Mouse (Mus musculus): ENCODE measurements around the gene Palld. TPM values are rescaled to one million over a fixed set of nuclear protein-coding genes. Genes with fewer than 3 reads are reported as not detected.

Palld gene
- total RNA-seq, 2 experiments from 2014 or later, result 211 to 235 TPM

GRCm38 (mm10) chr8:61611077-61611476 lies 291.4 kb downstream of the Palld start:
- intact Hi-C loops (cut with DNase I), result no loop called here
- no peak for DNase-seq

- DNase-seq, result peak; percentile 56 to 60
- intact Hi-C loops (cut with DNase I), result no loop called here
These were observed 291.9 kb downstream of the Palld start for GRCm38 (mm10) chr8:61610546-61610945.

- intact Hi-C loops (cut with DNase I), result no loop called here
These were observed 295.1 kb downstream of the Palld start for GRCm38 (mm10) chr8:61607463-61607813.

GRCm38 (mm10) chr8:61606795-61607462 lies 295.6 kb downstream of the Palld start:
- intact Hi-C loops (cut with DNase I), result no loop called here
- peak; percentile 63 to 64 for DNase-seq

More at GRCm38 (mm10) chr8:61607463-61607813, 295.1 kb downstream of the Palld start:
- no peak for DNase-seq

- intact Hi-C loops (cut with DNase I), result no loop called here
- no peak for DNase-seq
These were observed 297.6 kb downstream of the Palld start for GRCm38 (mm10) chr8:61604871-61605270.

GRCm38 (mm10) chr8:61596889-61597288 lies 305.6 kb downstream of the Palld start:
- intact Hi-C loops (cut with DNase I), result no loop called here
- DNase-seq, result no peak

- no peak for DNase-seq
- intact Hi-C loops (cut with DNase I), result loop anchor here (5.0 kb wide), 1 partner anchor 39 kb away; no protein-coding TSS in a partner anchor
These were observed 311.0 kb downstream of the Palld start for GRCm38 (mm10) chr8:61591446-61591845.

- peak; percentile 82 to 87 for DNase-seq
- intact Hi-C loops (cut with DNase I), result loop anchor here (5.0 kb wide), 1 partner anchor 38 kb away; no protein-coding TSS in a partner anchor
These were observed 311.7 kb downstream of the Palld start for GRCm38 (mm10) chr8:61590551-61591431.

GRCm38 (mm10) chr8:61589972-61590391 lies 312.5 kb downstream of the Palld start:
- intact Hi-C loops (cut with DNase I), result loop anchor here (5.0 kb wide), 1 partner anchor 38 kb away; no protein-coding TSS in a partner anchor
- DNase-seq, result peak in 1 of 2 experiments; percentile 41

- DNase-seq, result no peak
- intact Hi-C loops (cut with DNase I), result no loop called here
These were observed 314.2 kb downstream of the Palld start for GRCm38 (mm10) chr8:61588336-61588735.

GRCm38 (mm10) chr8:61587731-61588130 lies 314.8 kb downstream of the Palld start:
- intact Hi-C loops (cut with DNase I), result loop anchor here (1.0 kb wide), 1 partner anchor 12 kb away; no protein-coding TSS in a partner anchor
- no peak for DNase-seq

- intact Hi-C loops (cut with DNase I), result no loop called here
These were observed 316.0 kb downstream of the Palld start for GRCm38 (mm10) chr8:61586529-61586928.

GRCm38 (mm10) chr8:61585746-61586145 lies 316.7 kb downstream of the Palld start:
- intact Hi-C loops (cut with DNase I), result no loop called here
- DNase-seq, result no peak

More at GRCm38 (mm10) chr8:61586529-61586928, 316.0 kb downstream of the Palld start:
- no peak for DNase-seq

GRCm38 (mm10) chr8:61584714-61585383 lies 317.6 kb downstream of the Palld start:
- DNase-seq, result no peak
- intact Hi-C loops (cut with DNase I), result no loop called here

- intact Hi-C loops (cut with DNase I), result no loop called here
- no peak for DNase-seq
These were observed 319.9 kb downstream of the Palld start for GRCm38 (mm10) chr8:61582547-61582946.

- no peak for DNase-seq
These were observed 321.2 kb downstream of the Palld start for GRCm38 (mm10) chr8:61581259-61581658.

GRCm38 (mm10) chr8:61579831-61580230 lies 322.7 kb downstream of the Palld start:
- intact Hi-C loops (cut with DNase I), result no loop called here
- DNase-seq, result no peak

More at GRCm38 (mm10) chr8:61581259-61581658, 321.2 kb downstream of the Palld start:
- intact Hi-C loops (cut with DNase I), result no loop called here

- intact Hi-C loops (cut with DNase I), result no loop called here
- no peak for DNase-seq
These were observed 323.7 kb downstream of the Palld start for GRCm38 (mm10) chr8:61578754-61579153.

GRCm38 (mm10) chr8:61575096-61575653 lies 327.3 kb downstream of the Palld start:
- no peak for DNase-seq
- intact Hi-C loops (cut with DNase I), result loop anchor here (1.0 kb wide), 1 partner anchor 12 kb away; no protein-coding TSS in a partner anchor

GRCm38 (mm10) chr8:61574526-61574925 lies 328.0 kb downstream of the Palld start:
- no peak for DNase-seq
- intact Hi-C loops (cut with DNase I), result no loop called here
